Mouse (Mus musculus) gastrocnemius, adult 2 months (tissue): ENCODE measurements around the gene Adgrg6. TPM values are rescaled to one million over a fixed set of nuclear protein-coding genes. Genes with fewer than 3 reads are reported as not detected.

Experiments used
- DNase-seq: peaks from one replicate; pipeline ENCODE4 v3.0.0; 2022
- H3K27ac ChIP-seq: fragments of 200-600 bp; 2 replicates; pipeline ENCODE4 v1.8.1; 2022; ENCODE audit warnings: mild to moderate bottlenecking
- H3K4me3 ChIP-seq: fragments of 200-600 bp; 2 replicates; pipeline ENCODE4 v1.8.1; 2022; ENCODE audit warnings: mild to moderate bottlenecking, moderate library complexity
- CTCF ChIP-seq: fragments of 200-600 bp; IDR thresholded peaks from 2 replicates; pipeline ENCODE4 v1.8.1; 2022; ENCODE audit warnings: antibody characterized with exemption, mild to moderate bottlenecking, moderate library complexity
- intact Hi-C: fragments of 180-260 bp; cut with DNase I; formaldehyde crosslinking; loops from one replicate; pipeline ENCODE4 v1.15.1; 2025
- long read RNA-seq, 2 experiments: library from polyadenylated mRNA; stranded (forward); transcript quantifications; one replicate each; pipeline ENCODE4 v2.0.0; 2021
- total RNA-seq, 2 experiments: library from RNA; stranded (reverse); gene quantifications; 2 replicates each; pipeline ENCODE4 v1.2.3; 2021

The Adgrg6 gene
- total RNA-seq = 1 to 10 TPM in 1 of 2 experiments, under 1 TPM in 1; 0.94 to 1.1 TPM
- long read RNA-seq, experiment 1, partial matches to known transcripts = 0 of 2 reads
- long read RNA-seq, experiment 1, other reads (novel, unspliced or antisense) = 2 of 2 reads
- long read RNA-seq, experiment 2 = 0 reads

GRCm38 (mm10) chr10:14544941-14545717, at the start of gene Adgrg6:
Adgrg6 (minus strand) TSS chr10:14545659.
- Histone ChIP-seq H3K4me3 (peak within 1 kb of the TSS; percentile 85), H3K27ac (peak within 1 kb of the TSS; percentile 73)
- no peak for TF ChIP-seq CTCF
- intact Hi-C loops = no loop called here
- DNase-seq = peak; percentile 64

- TF ChIP-seq CTCF = no peak
- DNase-seq = no peak
- no peak overlapping the region for H3K4me3 ChIP-seq
- intact Hi-C loops = no loop called here
- H3K27ac ChIP-seq = no peak overlapping the region
Measured at GRCm38 (mm10) chr10:14592215-14592614, 46.8 kb upstream of the Adgrg6 start.

- no peak overlapping the region for H3K27ac ChIP-seq
- intact Hi-C loops = no loop called here
- H3K4me3 ChIP-seq = no peak overlapping the region
- no peak for TF ChIP-seq CTCF
- DNase-seq = no peak
Measured at GRCm38 (mm10) chr10:14590816-14591215, 45.4 kb upstream of the Adgrg6 start.

GRCm38 (mm10) chr10:14589667-14590066, 44.2 kb upstream of the Adgrg6 start:
- DNase-seq = no peak
- Histone ChIP-seq H3K4me3 (no peak overlapping the region), H3K27ac (no peak overlapping the region)
- intact Hi-C loops = no loop called here
- no peak for TF ChIP-seq CTCF

- Histone ChIP-seq H3K4me3 (no peak overlapping the region), H3K27ac (no peak overlapping the region)
- DNase-seq = no peak
- TF ChIP-seq CTCF = no peak
- intact Hi-C loops = no loop called here
Measured at GRCm38 (mm10) chr10:14583496-14583895, 38.0 kb upstream of the Adgrg6 start.

GRCm38 (mm10) chr10:14574255-14574654, 28.8 kb upstream of the Adgrg6 start:
- no peak for DNase-seq
- no peak for TF ChIP-seq CTCF
- H3K4me3 ChIP-seq = no peak overlapping the region
- intact Hi-C loops = no loop called here
- no peak overlapping the region for H3K27ac ChIP-seq

GRCm38 (mm10) chr10:14571143-14571542, 25.7 kb upstream of the Adgrg6 start:
- intact Hi-C loops = no loop called here
- no peak for TF ChIP-seq CTCF
- no peak for DNase-seq
- Histone ChIP-seq H3K27ac (no peak overlapping the region), H3K4me3 (no peak overlapping the region)

- DNase-seq = no peak
- intact Hi-C loops = no loop called here
- no peak overlapping the region for H3K27ac ChIP-seq
- H3K4me3 ChIP-seq = no peak overlapping the region
- TF ChIP-seq CTCF = no peak
Measured at GRCm38 (mm10) chr10:14570616-14571015, 25.2 kb upstream of the Adgrg6 start.

GRCm38 (mm10) chr10:14546111-14546551, 672 bp upstream of the Adgrg6 start:
- TF ChIP-seq CTCF = no peak
- DNase-seq = no peak
- peak overlapping the region; percentile 85 for H3K4me3 ChIP-seq

DNA sequence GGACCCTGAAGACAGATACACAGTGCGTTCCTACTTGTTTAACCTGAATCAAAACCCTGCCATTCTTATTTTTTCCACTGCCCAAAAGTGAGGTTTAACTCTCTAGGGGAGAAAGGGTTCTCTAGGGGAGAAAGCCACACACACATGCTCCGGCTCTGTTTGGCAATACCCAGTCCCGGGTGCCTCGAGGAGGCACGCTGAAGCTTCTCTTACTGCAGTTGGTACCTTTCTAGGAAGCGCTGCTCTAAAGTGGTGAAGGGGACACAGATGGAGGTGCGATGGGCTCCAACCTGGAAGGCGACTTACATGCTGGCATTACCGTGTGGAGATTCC, 885 bp downstream of the Adgrg6 start:
- DNase-seq = no peak
- intact Hi-C loops = no loop called here
- peak overlapping the region; percentile 85 for H3K4me3 ChIP-seq
- TF ChIP-seq CTCF = no peak
- peak overlapping the region; percentile 73; the same call in 1 of the 2 replicates for H3K27ac ChIP-seq

More at GRCm38 (mm10) chr10:14546111-14546551, 672 bp upstream of the Adgrg6 start:
- H3K27ac ChIP-seq = no peak overlapping the region
- intact Hi-C loops = no loop called here

DNA sequence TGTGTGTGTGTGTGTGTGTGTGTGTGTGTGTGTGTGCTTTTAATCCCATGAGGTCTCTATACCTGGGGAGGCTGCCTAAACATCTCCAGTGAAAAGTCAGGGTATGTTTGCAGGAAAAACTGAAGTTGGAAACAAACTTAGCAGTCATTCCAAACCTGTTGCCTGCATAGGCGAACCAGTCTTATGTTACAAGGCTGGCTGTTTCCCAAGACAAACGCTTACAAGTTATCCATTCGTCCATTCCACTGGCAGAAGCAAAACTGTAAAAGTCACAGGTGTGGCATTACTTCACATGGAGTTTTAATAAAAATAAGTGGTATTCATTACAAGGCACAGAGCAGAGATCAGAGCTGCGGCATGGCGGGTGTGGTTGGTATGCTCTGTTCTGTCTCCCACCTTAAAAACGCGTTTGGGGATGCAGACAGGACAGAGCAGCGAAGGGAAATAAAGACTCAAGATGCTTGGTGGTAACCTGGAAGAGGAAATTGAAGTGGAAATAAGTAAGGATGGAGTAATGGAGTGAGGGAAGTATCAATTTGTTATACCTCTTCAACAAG, 1.9 kb downstream of the Adgrg6 start:
- Histone ChIP-seq H3K27ac (no peak overlapping the region), H3K4me3 (peak overlapping the region; percentile 85)
- TF ChIP-seq CTCF = no peak
- intact Hi-C loops = no loop called here
- DNase-seq = no peak

DNA sequence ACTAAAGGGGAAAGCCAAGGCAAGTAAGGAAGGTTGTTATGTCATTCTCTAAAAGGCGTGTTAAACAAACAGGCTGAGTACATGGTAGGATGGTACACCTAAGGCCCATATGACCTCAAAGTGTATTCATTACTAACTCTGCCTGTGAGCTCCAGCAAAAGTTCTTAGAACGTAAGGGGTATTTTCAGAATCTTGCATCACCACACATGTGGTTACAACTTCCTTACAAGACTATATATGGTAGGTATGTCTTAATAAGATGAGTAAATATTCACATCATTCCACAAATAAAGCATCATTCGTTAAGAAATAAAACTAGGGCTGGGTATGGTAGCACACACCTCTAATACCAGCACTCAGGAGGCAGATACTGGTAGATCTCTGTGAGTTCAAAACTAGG, 8.4 kb downstream of the Adgrg6 start:
- no peak for DNase-seq
- Histone ChIP-seq H3K4me3 (no peak overlapping the region), H3K27ac (no peak overlapping the region)
- TF ChIP-seq CTCF = no peak
- intact Hi-C loops = no loop called here

DNA sequence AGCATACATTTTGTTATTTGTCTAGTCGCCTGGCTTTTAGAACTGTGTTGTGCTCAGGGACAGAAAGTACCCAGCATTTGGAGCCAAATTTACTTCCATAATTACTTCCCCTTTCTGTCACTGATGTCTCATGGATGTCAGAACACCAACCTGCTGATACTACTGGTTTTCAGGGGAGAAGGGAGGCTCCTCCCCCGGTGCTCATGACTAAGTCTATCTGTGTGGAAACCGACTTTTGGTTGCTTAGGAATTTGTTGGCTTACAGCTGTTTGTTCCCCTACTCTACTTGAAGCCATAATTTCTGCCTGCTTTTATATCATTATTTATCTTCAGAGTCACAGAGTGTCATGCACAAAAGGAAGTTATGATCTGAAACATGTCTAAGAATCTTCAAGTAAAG, 14.4 kb downstream of the Adgrg6 start:
- peak; percentile 18 for DNase-seq
- intact Hi-C loops = no loop called here
- Histone ChIP-seq H3K27ac (no peak overlapping the region), H3K4me3 (no peak overlapping the region)
- no peak for TF ChIP-seq CTCF
